ENCODE assay signal across 28 mouse cellular contexts in the genomic region with DNA sequence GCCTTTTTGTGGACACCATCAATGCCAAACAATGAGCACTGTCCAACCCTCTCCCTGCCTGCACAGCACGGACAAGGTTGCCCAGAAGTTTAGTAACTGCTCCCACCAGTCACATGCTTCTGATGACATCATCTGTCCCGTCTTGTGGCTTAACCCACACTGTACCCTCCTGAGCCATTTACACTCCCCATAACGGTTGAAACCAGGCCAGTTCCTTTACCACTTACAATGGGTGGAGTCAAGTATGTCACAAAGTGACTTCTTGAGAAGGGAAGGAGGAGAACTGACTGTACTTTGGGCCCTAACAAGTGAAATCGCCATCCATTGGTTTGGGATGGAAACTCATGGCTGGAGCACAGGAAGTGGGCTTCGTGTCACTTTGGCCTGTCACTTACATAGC. TPM values are rescaled to one million over a fixed set of nuclear protein-coding genes. Genes with fewer than 3 reads are reported as not detected.
"Had no signal": no experiment of that assay in that cellular context is flagged by ENCODE, and none has a peak within 500 bp of the region (broad histone marks: within the 10 kb centered on the region; RNA-seq: fewer than 3 reads in every experiment).

No protein-coding gene starts in this region.

- H3K9ac ChIP-seq: heart, embryonic 13.5 days; heart, embryonic 15.5 days; hindbrain, embryonic 13.5 days; hindbrain, embryonic 15.5 days; kidney, embryonic 15.5 days; limb, embryonic 13.5 days; limb, embryonic 15.5 days had no signal

- H3K4me2 ChIP-seq: heart, embryonic 13.5 days; heart, embryonic 15.5 days; hindbrain, embryonic 13.5 days; hindbrain, embryonic 15.5 days; kidney, embryonic 15.5 days; limb, embryonic 13.5 days; limb, embryonic 15.5 days had no signal

- H3K4me1 ChIP-seq: heart, embryonic 10.5 days; heart, embryonic 13.5 days; heart, embryonic 15.5 days; hindbrain, embryonic 13.5 days; hindbrain, embryonic 15.5 days; kidney, embryonic 15.5 days; limb, embryonic 13.5 days; limb, embryonic 15.5 days had no signal

- DNase-seq: gastrocnemius, postnatal 14 days; gastrocnemius, postnatal 36 days; heart, adult 18-20 months; heart, postnatal 14 days; heart, postnatal 36 days; kidney, adult 11 months; kidney, adult 2 months; kidney, adult 9 months; kidney, postnatal 14 days; kidney, postnatal 36 days; layer of hippocampus, adult 9-11 months; layer of hippocampus, postnatal 36 days; left cerebral cortex, postnatal 4 days had no signal

- H3K27me3 ChIP-seq: heart, embryonic 13.5 days; heart, embryonic 15.5 days; hindbrain, embryonic 13.5 days; hindbrain, embryonic 15.5 days; kidney, embryonic 15.5 days; limb, embryonic 13.5 days; limb, embryonic 15.5 days had no signal

- H3K9me3 ChIP-seq: heart, embryonic 10.5 days; heart, embryonic 13.5 days; heart, embryonic 15.5 days; hindbrain, embryonic 13.5 days; hindbrain, embryonic 15.5 days; kidney, embryonic 15.5 days; limb, embryonic 13.5 days; limb, embryonic 15.5 days had no signal

- H3K27ac ChIP-seq: heart, embryonic 10.5 days; heart, embryonic 13.5 days; heart, embryonic 15.5 days; hindbrain, embryonic 13.5 days; hindbrain, embryonic 15.5 days; hindbrain, postnatal 0 days; kidney, embryonic 15.5 days; kidney, postnatal 0 days; limb, embryonic 13.5 days; limb, embryonic 15.5 days had no signal

- ATAC-seq: hindbrain, postnatal 0 days; intestine, embryonic 16.5 days had no signal

- H3K4me3 ChIP-seq: heart, embryonic 10.5 days; heart, embryonic 13.5 days; heart, embryonic 15.5 days; hindbrain, embryonic 13.5 days; hindbrain, embryonic 15.5 days; kidney, embryonic 15.5 days; limb, embryonic 13.5 days; limb, embryonic 15.5 days had no signal

- H3K36me3 ChIP-seq: heart, embryonic 10.5 days; heart, embryonic 13.5 days; heart, embryonic 15.5 days; hindbrain, embryonic 13.5 days; hindbrain, embryonic 15.5 days; kidney, embryonic 15.5 days; limb, embryonic 13.5 days; limb, embryonic 15.5 days had no signal

RNA-seq across cellular contexts. Expression of a gene that starts 35.8 kb away (rescaled TPM):
- total RNA-seq: heart, postnatal 14 days; heart, postnatal 36 days; hematopoietic stem cell, adult 5-6 weeks had no signal
- polyA plus RNA-seq: heart, embryonic 15.5 days; heart, postnatal 0 days; hindbrain, embryonic 11.5 days; hindbrain, embryonic 13.5 days; liver, adult 2 months had no signal
